Mouse (Mus musculus) myocyte (in vitro differentiated cells): Measurements from ENCODE around the gene AL732309.1. TPM values are rescaled to one million over a fixed set of nuclear protein-coding genes. Genes with fewer than 3 reads are reported as not detected.
A peak's percentile ranks its signal among the peaks of the same experiment; 100 is the strongest.

Experiments
- H3K27me3 ChIP-seq: one replicate; pipeline ENCODE4 v1.6.1; 2011; ENCODE audit not compliant: control insufficient read depth, insufficient read depth, insufficient read length
- H3K36me3 ChIP-seq: one replicate; pipeline ENCODE4 v1.6.1; 2011; ENCODE audit not compliant: control insufficient read depth, insufficient read depth
- H3K4me2 ChIP-seq: one replicate; pipeline ENCODE4 v1.6.1; 2011; ENCODE audit warnings: low read depth, control low read depth
- H3K4me3 ChIP-seq: one replicate; pipeline ENCODE4 v1.5.1; 2011; ENCODE audit warnings: mild to moderate bottlenecking, control low read depth, moderate library complexity
- H3K79me2 ChIP-seq: one replicate; pipeline ENCODE4 v1.6.1; 2011; ENCODE audit not compliant: control insufficient read depth, insufficient read depth
- H3ac ChIP-seq: one replicate; pipeline ENCODE4 v1.6.1; 2011; ENCODE audit not compliant: control insufficient read depth, insufficient read length
- CEBPB ChIP-seq: IDR thresholded peaks from 2 replicates; pipeline ENCODE4 v1.6.1; 2011; ENCODE audit warnings: mild to moderate bottlenecking, moderate library complexity; ENCODE audit not compliant: poor library complexity, insufficient read depth, severe bottlenecking
- E2F4 ChIP-seq: IDR thresholded peaks from one replicate; pipeline ENCODE4 v1.6.1; 2011; ENCODE audit warnings: mild to moderate bottlenecking, control low read depth, moderate library complexity; ENCODE audit not compliant: insufficient read depth
- MAX ChIP-seq: IDR thresholded peaks from one replicate; pipeline ENCODE4 v1.6.1; 2011; ENCODE audit warnings: low read depth, mild to moderate bottlenecking, control low read depth
- MYOD1 ChIP-seq, 3 experiments: IDR thresholded peaks; one replicate each; pipeline ENCODE4 v1.6.1; 2011; ENCODE audit warnings: control low read depth in 2 of 3, low read depth in 2 of 3, mild to moderate bottlenecking in 2 of 3, moderate library complexity in 1 of 3; ENCODE audit not compliant: insufficient read length in 2 of 3, control insufficient read depth in 1 of 3
- MYOG ChIP-seq, 3 experiments: IDR thresholded peaks; one replicate each; pipeline ENCODE4 v1.6.1; 2011; ENCODE audit warnings: control low read depth in 2 of 3, low read depth in 2 of 3, mild to moderate bottlenecking in 2 of 3; ENCODE audit not compliant: insufficient read length in 2 of 3, control insufficient read depth in 1 of 3, insufficient read depth in 1 of 3
- POLR2A ChIP-seq: IDR thresholded peaks from one replicate; pipeline ENCODE4 v1.6.1; 2011; ENCODE audit warnings: low read depth, mild to moderate bottlenecking, control low read depth, moderate library complexity; ENCODE audit not compliant: insufficient read length
- POLR2AphosphoS2 ChIP-seq: IDR thresholded peaks from one replicate; pipeline ENCODE4 v1.6.1; 2011; ENCODE audit warnings: low read depth, control low read depth; ENCODE audit not compliant: insufficient read length
- REST ChIP-seq: IDR thresholded peaks from one replicate; pipeline ENCODE4 v1.6.1; 2011; ENCODE audit warnings: mild to moderate bottlenecking, control low read depth, moderate library complexity; ENCODE audit not compliant: insufficient read depth, insufficient read length
- SRF ChIP-seq: IDR thresholded peaks from one replicate; pipeline ENCODE4 v1.6.1; 2011; ENCODE audit warnings: low read depth; ENCODE audit not compliant: control insufficient read depth, insufficient read length
- TCF12 ChIP-seq: IDR thresholded peaks from one replicate; pipeline ENCODE4 v1.6.1; 2011; ENCODE audit warnings: mild to moderate bottlenecking, control low read depth; ENCODE audit not compliant: poor library complexity, insufficient read depth, severe bottlenecking
- TCF3 ChIP-seq: IDR thresholded peaks from one replicate; pipeline ENCODE4 v1.6.1; 2011; ENCODE audit warnings: low read depth, control low read depth; ENCODE audit not compliant: insufficient read length
- USF1 ChIP-seq: IDR thresholded peaks from one replicate; pipeline ENCODE4 v1.6.1; 2011; ENCODE audit warnings: low read depth, mild to moderate bottlenecking, control low read depth, moderate library complexity
- polyA plus RNA-seq: library from polyadenylated mRNA; unstranded; fragments of >200 nt; fragmentation: generic; extraction: Trizol; gene quantifications from one replicate; pipeline ENCODE4 v1.2.1, GENCODE M21; 2012; ENCODE audit warnings: missing spikeins

AL732309.1 gene
- polyA plus RNA-seq, 1 experiment: 4.5 TPM

DNA sequence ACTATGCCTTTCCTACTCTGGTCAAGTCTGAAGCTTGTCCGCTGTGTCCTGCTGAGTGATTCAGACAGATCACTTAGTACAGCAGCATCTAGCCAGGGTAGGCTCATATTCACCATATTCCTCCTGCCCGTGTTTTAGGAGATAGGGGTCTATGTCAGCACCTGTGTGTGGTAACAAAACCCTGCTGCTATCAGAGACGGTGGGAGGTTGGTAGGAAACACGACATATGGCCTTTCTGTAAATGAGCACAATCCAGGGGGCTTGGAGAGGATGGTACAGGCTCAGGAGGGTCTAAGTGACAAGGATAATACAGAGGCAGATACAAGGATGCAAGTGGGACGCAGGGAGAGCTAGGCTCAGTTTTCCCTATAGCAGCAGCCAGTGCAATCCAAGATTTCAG is 17.1 kb downstream of the AL732309.1 start:
- Histone ChIP-seq H3K36me3 (no peaks in the 10 kb centered on the region), H3K4me2 (no peak overlapping the region), H3K27me3 (peaks cover 48% of the 10 kb centered on the region), H3K79me2 (no peaks in the 10 kb centered on the region), H3K4me3 (no peak overlapping the region), H3ac (no peak overlapping the region)
- TF ChIP-seq MAX (no peak), CEBPB (no peak), TCF3 (no peak), REST (no peak), TCF12 (no peak), POLR2AphosphoS2 (no peak), POLR2A (no peak), SRF (no peak), E2F4 (no peak), MYOD1 (IDR thresholded peaks at IDR 0.05; ENCODE audit: control insufficient read depth in 1 of 3, insufficient read length in 2 of 3, low read depth in 2 of 3) (no peak), MYOG (IDR thresholded peaks at IDR 0.05; ENCODE audit: control insufficient read depth in 1 of 3, insufficient read depth in 1 of 3, insufficient read length in 2 of 3, low read depth in 2 of 3) (no peak)

GRCm38 (mm10) chr2:25228995-25229530 is 17.6 kb downstream of the AL732309.1 start:
- peaks cover 43% of the 10 kb centered on the region for H3K27me3 ChIP-seq
- no peak overlapping the region for H3ac ChIP-seq
- TF ChIP-seq E2F4 (no peak), CEBPB (no peak), POLR2AphosphoS2 (no peak), USF1 (no peak), TCF3 (no peak), REST (no peak), MAX (no peak), TCF12 (no peak), MYOG (IDR thresholded peaks at IDR 0.05; ENCODE audit: control insufficient read depth in 1 of 3, insufficient read depth in 1 of 3, insufficient read length in 2 of 3, low read depth in 2 of 3) (no peak), POLR2A (no peak), SRF (no peak)
- peak overlapping the region; percentile 75 for H3K4me2 ChIP-seq
- H3K79me2 ChIP-seq: no peaks in the 10 kb centered on the region
- H3K36me3 ChIP-seq: no peaks in the 10 kb centered on the region
- H3K4me3 ChIP-seq: peak overlapping the region; percentile 6

- Histone ChIP-seq H3K4me3 (peak overlapping the region; percentile 6), H3K36me3 (peaks cover 3% of the 10 kb centered on the region), H3K79me2 (peaks cover 6% of the 10 kb centered on the region), H3K4me2 (peak overlapping the region; percentile 75), H3K27me3 (peaks cover 37% of the 10 kb centered on the region), H3ac (no peak overlapping the region)
- TF ChIP-seq CEBPB: peak; percentile 84
- no peak for TF ChIP-seq SRF
- TF ChIP-seq MYOG (IDR thresholded peaks at IDR 0.05; ENCODE audit: control insufficient read depth in 1 of 3, insufficient read depth in 1 of 3, insufficient read length in 2 of 3, low read depth in 2 of 3): no peak
Observed at GRCm38 (mm10) chr2:25228431-25228889, 18.2 kb downstream of the AL732309.1 start.

GRCm38 (mm10) chr2:25227406-25227805 is 19.3 kb downstream of the AL732309.1 start:
- Histone ChIP-seq H3K4me3 (no peak overlapping the region), H3K36me3 (peaks cover 9% of the 10 kb centered on the region), H3K27me3 (peaks cover 26% of the 10 kb centered on the region), H3K4me2 (peak overlapping the region; percentile 45), H3K79me2 (peaks cover 11% of the 10 kb centered on the region), H3ac (no peak overlapping the region)
- TF ChIP-seq TCF3: no peak
- TF ChIP-seq CEBPB: no peak
- no peak for TF ChIP-seq REST
- TF ChIP-seq POLR2AphosphoS2: no peak
- no peak for TF ChIP-seq SRF

- peaks cover 15% of the 10 kb centered on the region for H3K36me3 ChIP-seq
- H3K27me3 ChIP-seq: peaks cover 21% of the 10 kb centered on the region
- no peak overlapping the region for H3ac ChIP-seq
- H3K4me3 ChIP-seq: no peak overlapping the region
- H3K79me2 ChIP-seq: peaks cover 11% of the 10 kb centered on the region
- TF ChIP-seq POLR2A: peak; percentile 47
- TF ChIP-seq CEBPB: no peak
- TF ChIP-seq MYOD1 (IDR thresholded peaks at IDR 0.05; ENCODE audit: control insufficient read depth in 1 of 3, insufficient read length in 2 of 3, low read depth in 2 of 3): peak in 2 of 3 experiments; percentile 91 to 92
- peak; percentile 45 for TF ChIP-seq TCF3
- TF ChIP-seq MYOG (IDR thresholded peaks at IDR 0.05; ENCODE audit: control insufficient read depth in 1 of 3, insufficient read depth in 1 of 3, insufficient read length in 2 of 3, low read depth in 2 of 3): peak; percentile 70 to 97 (median 94)
- H3K4me2 ChIP-seq: peak overlapping the region; percentile 45
Observed at GRCm38 (mm10) chr2:25226864-25227263, 19.8 kb downstream of the AL732309.1 start.
